Mouse (Mus musculus) MEL (cell line): ENCODE measurements around the gene Olfr1255. TPM values are rescaled to one million over a fixed set of nuclear protein-coding genes. Genes with fewer than 3 reads are reported as not detected.

Source experiments
- DNase-seq: peaks from one replicate; pipeline ENCODE4 v3.0.0; 2011; ENCODE audit warnings: low read depth, low spot score
- H3K27ac ChIP-seq: 2 replicates; pipeline ENCODE4 v1.5.1; 2012; ENCODE audit warnings: low read depth, mild to moderate bottlenecking, control low read depth, low read length, moderate library complexity; ENCODE audit not compliant: control insufficient read depth
- H3K27me3 ChIP-seq, 2 experiments: fragments of 150-350 bp in 1 of 2; sonication (generic) in 1 of 2; 2 replicates each; pipeline ENCODE4 v1.6.1; 2012; ENCODE audit warnings: low read length in 2 of 2, mild to moderate bottlenecking in 2 of 2, improper control_type of control experiment in 1 of 2, moderate library complexity in 1 of 2; ENCODE audit not compliant: insufficient read depth in 2 of 2, control insufficient read depth in 1 of 2
- H3K36me3 ChIP-seq, 2 experiments: 2 replicates each; pipeline ENCODE4 v1.6.1; 2012 to 2014; ENCODE audit warnings: low read length in 2 of 2, improper control_type of control experiment in 1 of 2, inconsistent platforms in 1 of 2, mild to moderate bottlenecking in 1 of 2; ENCODE audit not compliant: insufficient read depth in 2 of 2, control insufficient read depth in 1 of 2
- H3K4me1 ChIP-seq, 2 experiments: fragments of 150-350 bp in 1 of 2; sonication (generic) in 1 of 2; 2 replicates each; pipeline ENCODE4 v1.6.1; 2012; ENCODE audit warnings: low read length in 2 of 2, improper control_type of control experiment in 1 of 2, mild to moderate bottlenecking in 1 of 2; ENCODE audit not compliant: insufficient read depth in 2 of 2, control insufficient read depth in 1 of 2
- H3K4me3 ChIP-seq, 2 experiments: fragments of 150-350 bp in 1 of 2; sonication (generic) in 1 of 2; 2 replicates each; pipeline ENCODE4 v1.5.1; 2012; ENCODE audit warnings: low read depth in 2 of 2, low read length in 2 of 2, mild to moderate bottlenecking in 2 of 2, moderate library complexity in 2 of 2, control low read depth in 1 of 2, improper control_type of control experiment in 1 of 2; ENCODE audit not compliant: control insufficient read depth in 1 of 2, insufficient read depth in 1 of 2
- H3K79me2 ChIP-seq: 2 replicates; pipeline ENCODE4 v1.6.1; 2012; ENCODE audit warnings: mild to moderate bottlenecking, low read length, moderate library complexity; ENCODE audit not compliant: control insufficient read depth, poor library complexity, insufficient read depth
- H3K9ac ChIP-seq: 2 replicates; pipeline ENCODE4 v1.6.1; 2012; ENCODE audit warnings: low read depth, mild to moderate bottlenecking, control low read depth, low read length, moderate library complexity; ENCODE audit not compliant: control insufficient read depth, poor library complexity, severe bottlenecking
- H3K9me3 ChIP-seq: fragments of 150-350 bp; sonication (generic); replicated peaks from 2 replicates; pipeline ENCODE4 v1.6.1; 2012; ENCODE audit warnings: mild to moderate bottlenecking, low read length, improper control_type of control experiment, moderate library complexity; ENCODE audit not compliant: insufficient read depth
- BHLHE40 ChIP-seq: IDR thresholded peaks from 2 replicates; pipeline ENCODE4 v1.6.1; 2012; ENCODE audit warnings: low read depth, mild to moderate bottlenecking, inconsistent platforms, low read length, improper control_type of control experiment, borderline replicate concordance
- CHD1 ChIP-seq: IDR thresholded peaks from 2 replicates; pipeline ENCODE4 v1.6.1; 2012; ENCODE audit warnings: low read depth, mild to moderate bottlenecking, inconsistent platforms, low read length, improper control_type of control experiment
- CTCF ChIP-seq, 3 experiments: IDR thresholded peaks in 2 of 3; conservative IDR thresholded peaks in 1 of 3; 2 replicates each; pipeline ENCODE4 v1.5.1; 2011 to 2012; ENCODE audit warnings: low read length in 3 of 3, low read depth in 2 of 3, mild to moderate bottlenecking in 2 of 3, improper control_type of control experiment in 1 of 3, inconsistent platforms in 1 of 3, mixed read lengths in 1 of 3, moderate library complexity in 1 of 3; ENCODE audit not compliant: control insufficient read depth in 1 of 3, insufficient read depth in 1 of 3, poor library complexity in 1 of 3, severe bottlenecking in 1 of 3
- E2F4 ChIP-seq: IDR thresholded peaks from 2 replicates; pipeline ENCODE4 v1.6.1; 2011; ENCODE audit warnings: low read depth, low read length, improper control_type of control experiment, borderline replicate concordance
- ELF1 ChIP-seq: IDR thresholded peaks from 2 replicates; pipeline ENCODE4 v1.6.1; 2014; ENCODE audit warnings: low read depth, mild to moderate bottlenecking, inconsistent platforms, low read length, improper control_type of control experiment, moderate library complexity
- EP300 ChIP-seq, 2 experiments: IDR thresholded peaks; 2 replicates each; pipeline ENCODE4 v1.6.1; 2011; ENCODE audit warnings: improper control_type of control experiment in 2 of 2, low read length in 2 of 2, low read depth in 1 of 2, mild to moderate bottlenecking in 1 of 2
- GATA1 ChIP-seq: IDR thresholded peaks from 2 replicates; pipeline ENCODE4 v1.6.1; 2011; ENCODE audit warnings: low read depth, low read length, improper control_type of control experiment
- HCFC1 ChIP-seq: IDR thresholded peaks from 2 replicates; pipeline ENCODE4 v1.6.1; 2012; ENCODE audit warnings: low read depth, mild to moderate bottlenecking, inconsistent platforms, low read length, improper control_type of control experiment, moderate library complexity
- JUND ChIP-seq: IDR thresholded peaks from 2 replicates; pipeline ENCODE4 v1.6.1; 2011; ENCODE audit warnings: low read depth, mild to moderate bottlenecking, improper control_type of control experiment, low read length
- KAT2A ChIP-seq: conservative IDR thresholded peaks from 2 replicates; pipeline ENCODE4 v1.6.1; 2012; ENCODE audit warnings: low read depth, low read length, improper control_type of control experiment, inconsistent platforms
- MAX ChIP-seq: IDR thresholded peaks from 2 replicates; pipeline ENCODE4 v1.6.1; 2011; ENCODE audit warnings: low read length, improper control_type of control experiment
- MAZ ChIP-seq: IDR thresholded peaks from 2 replicates; pipeline ENCODE4 v1.6.1; 2012; ENCODE audit warnings: low read depth, mild to moderate bottlenecking, inconsistent platforms, low read length, improper control_type of control experiment
- MEF2A ChIP-seq: IDR thresholded peaks from 2 replicates; pipeline ENCODE4 v1.6.1; 2014; ENCODE audit warnings: low read depth, mild to moderate bottlenecking, inconsistent platforms, low read length, improper control_type of control experiment; ENCODE audit not compliant: poor library complexity, insufficient replicate concordance, severe bottlenecking; ENCODE audit errors: extremely low read depth
- MXI1 ChIP-seq: IDR thresholded peaks from 2 replicates; pipeline ENCODE4 v1.6.1; 2011; ENCODE audit warnings: mild to moderate bottlenecking, low read depth, low read length, improper control_type of control experiment
- MYC ChIP-seq: IDR thresholded peaks from 2 replicates; pipeline ENCODE4 v1.6.1; 2011; ENCODE audit warnings: low read depth, mild to moderate bottlenecking, low read length, improper control_type of control experiment, moderate library complexity
- NELFE ChIP-seq: IDR thresholded peaks from 2 replicates; pipeline ENCODE4 v1.6.1; 2011; ENCODE audit warnings: low read depth, low read length, improper control_type of control experiment
- POLR2AphosphoS5 ChIP-seq: IDR thresholded peaks from 2 replicates; pipeline ENCODE4 v1.6.1; 2012; ENCODE audit warnings: low read depth, borderline replicate concordance, mild to moderate bottlenecking, inconsistent platforms, low read length, moderate library complexity, mixed read lengths
- RCOR1 ChIP-seq: IDR thresholded peaks from 2 replicates; pipeline ENCODE4 v1.6.1; 2012; ENCODE audit warnings: low read depth, mild to moderate bottlenecking, inconsistent platforms, low read length, improper control_type of control experiment
- SIN3A ChIP-seq: IDR thresholded peaks from 2 replicates; pipeline ENCODE4 v1.6.1; 2012; ENCODE audit warnings: low read length, improper control_type of control experiment, inconsistent platforms
- TBP ChIP-seq: IDR thresholded peaks from 2 replicates; pipeline ENCODE4 v1.8.0; 2011; ENCODE audit warnings: low read depth, low read length, improper control_type of control experiment
- TCF12 ChIP-seq: IDR thresholded peaks from 2 replicates; pipeline ENCODE4 v1.6.1; 2014; ENCODE audit warnings: low read depth, mild to moderate bottlenecking, inconsistent platforms, low read length, improper control_type of control experiment, moderate library complexity
- UBTF ChIP-seq: IDR thresholded peaks from 2 replicates; pipeline ENCODE4 v1.6.1; 2012; ENCODE audit warnings: low read depth, mild to moderate bottlenecking, inconsistent platforms, low read length, improper control_type of control experiment, moderate library complexity, borderline replicate concordance; ENCODE audit not compliant: insufficient read depth
- USF1 ChIP-seq: IDR thresholded peaks from 2 replicates; pipeline ENCODE4 v1.6.1; 2014; ENCODE audit warnings: low read depth, mild to moderate bottlenecking, inconsistent platforms, low read length, improper control_type of control experiment, moderate library complexity
- ZC3H11A ChIP-seq: IDR thresholded peaks from 2 replicates; pipeline ENCODE4 v1.6.1; 2012; ENCODE audit warnings: low read depth, mild to moderate bottlenecking, inconsistent platforms, low read length, improper control_type of control experiment
- ZKSCAN1 ChIP-seq: IDR thresholded peaks from 2 replicates; pipeline ENCODE4 v1.6.1; 2012; ENCODE audit warnings: low read depth, mild to moderate bottlenecking, inconsistent platforms, low read length, improper control_type of control experiment, moderate library complexity
- ZMIZ1 ChIP-seq: IDR thresholded peaks from 2 replicates; pipeline ENCODE4 v1.6.1; 2012; ENCODE audit warnings: low read depth, mild to moderate bottlenecking, inconsistent platforms, low read length, improper control_type of control experiment, moderate library complexity
- ZNF384 ChIP-seq: IDR thresholded peaks from 2 replicates; pipeline ENCODE4 v1.6.1; 2012; ENCODE audit warnings: low read depth, mild to moderate bottlenecking, inconsistent platforms, low read length, improper control_type of control experiment
- polyA plus RNA-seq, 2 experiments: library from polyadenylated mRNA; stranded (reverse) in 1 of 2; unstranded in 1 of 2; fragments of >175 nt in 1 of 2; fragments of >200 nt in 1 of 2; gene quantifications; 2 replicates each; pipeline versions ENCODE4 v1.2.1 to v1.2.4; 2012; ENCODE audit warnings: low replicate concordance in 2 of 2, low read depth in 1 of 2; ENCODE audit not compliant: insufficient read length in 2 of 2, insufficient read depth in 1 of 2, missing spikeins in 1 of 2
- total RNA-seq: library from RNA; depleted of rRNA; stranded (reverse); fragments of 300-350 nt; gene quantifications from 2 replicates; pipeline ENCODE4 v1.2.3, GENCODE M21; 2012

Olfr1255 gene
- total and polyA plus RNA-seq, 3 experiments, result not detected

GRCm38 (mm10) chr2:89799583-89799982 lies 12.3 kb upstream of the Olfr1255 start:
- H3K36me3 ChIP-seq, result no peaks in the 10 kb centered on the region
- no peak for DNase-seq
- no peaks in the 10 kb centered on the region for H3K4me1 ChIP-seq
- no peaks in the 10 kb centered on the region for H3K9me3 ChIP-seq
- H3K79me2 ChIP-seq, result no peaks in the 10 kb centered on the region
- H3K9ac ChIP-seq, result no peak overlapping the region
- TF ChIP-seq JUND (no peak), KAT2A (no peak), CHD1 (no peak), ZNF384 (no peak), MYC (no peak), MAX (no peak), TCF12 (no peak), MAZ (no peak), RCOR1 (no peak), ELF1 (no peak), ZMIZ1 (no peak), MEF2A (no peak), ZC3H11A (no peak), ZKSCAN1 (no peak)
- no peaks in the 10 kb centered on the region for H3K27me3 ChIP-seq
- H3K4me3 ChIP-seq, result no peak overlapping the region
- H3K27ac ChIP-seq, result no peak overlapping the region

- Histone ChIP-seq H3K4me1 (no peaks in the 10 kb centered on the region), H3K9me3 (no peaks in the 10 kb centered on the region), H3K9ac (no peak overlapping the region), H3K27ac (no peak overlapping the region), H3K36me3 (no peaks in the 10 kb centered on the region), H3K4me3 (no peak overlapping the region), H3K27me3 (no peaks in the 10 kb centered on the region), H3K79me2 (no peaks in the 10 kb centered on the region)
- TF ChIP-seq E2F4 (no peak), ZMIZ1 (no peak), TBP (no peak), POLR2AphosphoS5 (no peak), ZKSCAN1 (no peak), MXI1 (no peak), EP300 (IDR thresholded peaks at IDR 0.05; ENCODE audit: low read depth in 1 of 2, low read length in 2 of 2) (no peak), UBTF (no peak), MAX (no peak), ZC3H11A (no peak), HCFC1 (no peak), KAT2A (no peak), NELFE (no peak), ELF1 (no peak), SIN3A (no peak), BHLHE40 (no peak), USF1 (no peak), CTCF (IDR thresholded peaks at IDR 0.05 in 2 of 3, conservative IDR thresholded peaks at IDR 0.05 in 1 of 3; ENCODE audit: control insufficient read depth in 1 of 3, insufficient read depth in 1 of 3, low read depth in 2 of 3, low read length in 3 of 3, poor library complexity in 1 of 3, severe bottlenecking in 1 of 3) (no peak), ZNF384 (no peak), GATA1 (no peak)
- DNase-seq, result no peak
These were observed 1.1 kb upstream of the Olfr1255 start for GRCm38 (mm10) chr2:89810751-89811150.
